Mouse (Mus musculus) brown adipose tissue, adult 24 weeks (tissue): Measurements from ENCODE around the gene Brpf3. TPM values are rescaled to one million over a fixed set of nuclear protein-coding genes. Genes with fewer than 3 reads are reported as not detected.

Source experiments
- polyA plus RNA-seq: library from polyadenylated mRNA; stranded (reverse); fragments of >200 nt; gene quantifications from 2 replicates; pipeline ENCODE4 v1.2.4, GENCODE M21; 2012; ENCODE audit not compliant: missing spikeins, insufficient read depth, insufficient read length

Brpf3 gene
- polyA plus RNA-seq, 1 experiment: 28.9 TPM

Other genes with a start within 250 kb of the Brpf3 start
- gene Clps, start 240.3 kb upstream of the Brpf3 start, polyA plus RNA-seq: not detected in 2 replicates
- not detected in 2 replicates for gene Lhfpl5, start 225.4 kb upstream of the Brpf3 start, polyA plus RNA-seq
- 19.0 and 31.0 TPM in 2 replicates for gene Srpk1, start 178.4 kb upstream of the Brpf3 start, polyA plus RNA-seq
- 0.71 and 1.5 TPM in 2 replicates for gene Slc26a8, start 110.9 kb upstream of the Brpf3 start, polyA plus RNA-seq
- 39.5 and 49.0 TPM in 2 replicates for gene Mapk14, start 109.8 kb upstream of the Brpf3 start, polyA plus RNA-seq
- gene AC170998.1, start 75.0 kb upstream of the Brpf3 start, polyA plus RNA-seq: 2.0 and 2.1 TPM in 2 replicates
- 0.75 TPM in 2 replicates for gene Mapk13, start 31.8 kb upstream of the Brpf3 start, polyA plus RNA-seq
- not detected in 2 replicates for gene Pnpla1, start 57.3 kb downstream of the Brpf3 start, polyA plus RNA-seq
- gene 4930539E08Rik, start 114.2 kb downstream of the Brpf3 start, polyA plus RNA-seq: not detected in 2 replicates
- not detected in 2 replicates for gene Pxt1, start 142.8 kb downstream of the Brpf3 start, polyA plus RNA-seq
- 27.2 and 29.0 TPM in 2 replicates for gene Kctd20, start 150.9 kb downstream of the Brpf3 start, polyA plus RNA-seq
- 47.3 and 49.3 TPM in 2 replicates for gene Stk38, start 206.9 kb downstream of the Brpf3 start, polyA plus RNA-seq
- gene Srsf3, start 231.5 kb downstream of the Brpf3 start, polyA plus RNA-seq: 105 and 132 TPM in 2 replicates